Mouse (Mus musculus) kidney, embryonic 14.5 days (tissue): Measurements from ENCODE around the gene Mesp1. TPM values are rescaled to one million over a fixed set of nuclear protein-coding genes. Genes with fewer than 3 reads are reported as not detected.
"Not testable (repeated sequence)": the region's sequence is repeated elsewhere in the genome, so short reads cannot be mapped to it uniquely, and the experiment has no call there.

Source experiments
- ATAC-seq: fragments of 200-750 bp; cut with Nextera tagmentation; 2 replicates; pipeline ENCODE4 v1.8.0; 2017; ENCODE audit warnings: moderate number of reproducible peaks, mild to moderate bottlenecking, moderate TSS enrichment, moderate library complexity; ENCODE audit not compliant: low FRiP score, low TSS enrichment
- H3K27ac ChIP-seq: fragments of 300-500 bp; sonication (generic); 2 replicates; pipeline ENCODE4 v1.5.1; 2014; ENCODE audit warnings: low read depth, mild to moderate bottlenecking, low read length, moderate library complexity, mixed read lengths
- H3K27me3 ChIP-seq: fragments of 300-500 bp; sonication (generic); 2 replicates; pipeline ENCODE4 v1.6.1; 2014; ENCODE audit warnings: mild to moderate bottlenecking, low read length; ENCODE audit not compliant: control insufficient read depth, insufficient read depth
- H3K36me3 ChIP-seq: fragments of 300-500 bp; sonication (generic); 2 replicates; pipeline ENCODE4 v1.6.1; 2014; ENCODE audit warnings: low read length, mixed read lengths; ENCODE audit not compliant: control insufficient read depth, insufficient read depth
- H3K4me1 ChIP-seq: fragments of 300-500 bp; sonication (generic); 2 replicates; pipeline ENCODE4 v1.6.1; 2014; ENCODE audit warnings: low read length, mixed read lengths; ENCODE audit not compliant: control insufficient read depth, insufficient read depth
- H3K4me2 ChIP-seq: fragments of 300-500 bp; sonication (generic); replicated peaks from 2 replicates; pipeline ENCODE4 v1.6.1; 2014; ENCODE audit warnings: low read depth, mild to moderate bottlenecking, low read length
- H3K4me3 ChIP-seq: fragments of 300-500 bp; sonication (generic); 2 replicates; pipeline ENCODE4 v1.5.1; 2014; ENCODE audit warnings: mild to moderate bottlenecking, low read length
- H3K9ac ChIP-seq: fragments of 300-500 bp; sonication (generic); 2 replicates; pipeline ENCODE4 v1.6.1; 2014; ENCODE audit warnings: low read depth, mild to moderate bottlenecking, low read length, moderate library complexity
- H3K9me3 ChIP-seq: fragments of 300-500 bp; sonication (generic); 2 replicates; pipeline ENCODE4 v1.6.1; 2016; ENCODE audit warnings: low read length; ENCODE audit not compliant: control insufficient read depth
- WGBS: fragments of 180-500 bp; shearing (Covaris S2); extraction: QIAGEN DNeasy Blood & Tissue Kit; methylation state at CpG from one replicate; pipeline ENCODE4 v1.1.7; 2014; 5-methylcytosine and 5-hydroxymethylcytosine counted together
- polyA plus RNA-seq: library from polyadenylated mRNA; unstranded; fragments of >200 nt; fragmentation: Nextera tagmentation; extraction: Ambion mirVana; gene quantifications from 2 replicates; pipeline ENCODE4 v1.2.1, GENCODE M21; 2014

Mesp1 gene
- polyA plus RNA-seq, 1 experiment from 2014 or later: not detected

- H3K4me3 ChIP-seq: no peak overlapping the region
- no peaks in the 10 kb centered on the region for H3K9me3 ChIP-seq
- no peak for ATAC-seq
- no peaks in the 10 kb centered on the region; the same call in 1 of the 2 replicates for H3K27me3 ChIP-seq
- WGBS: 82% methylated on average over 4 of the region's 4 CpGs
- no peak overlapping the region for H3K27ac ChIP-seq
- no peak overlapping the region for H3K9ac ChIP-seq
- no peaks in the 10 kb centered on the region for H3K4me1 ChIP-seq
- no peaks in the 10 kb centered on the region for H3K36me3 ChIP-seq
- no peak overlapping the region for H3K4me2 ChIP-seq
Measured at GRCm38 (mm10) chr7:79800336-79800735, 6.7 kb upstream of the Mesp1 start.

DNA sequence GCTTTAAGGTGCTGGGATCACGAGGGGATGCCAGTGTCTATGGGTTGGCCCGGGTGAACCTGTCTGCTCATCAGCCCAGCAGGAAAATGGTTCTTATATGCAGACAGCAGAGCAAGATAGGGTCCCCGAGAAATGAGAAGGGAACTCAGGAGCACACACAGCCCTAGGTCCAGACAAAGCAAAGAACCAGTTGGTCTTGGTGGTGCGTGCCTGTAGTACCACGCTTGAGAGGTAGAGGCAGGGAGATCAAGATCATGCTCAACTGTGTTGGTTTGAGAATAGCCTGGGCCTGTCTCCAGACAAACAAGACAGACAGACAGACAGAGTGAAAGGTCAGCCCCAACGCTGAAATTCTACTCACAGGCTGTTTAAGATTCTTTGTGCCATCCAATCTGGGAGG, 5.9 kb upstream of the Mesp1 start:
- ATAC-seq: no peak
- no peaks in the 10 kb centered on the region for H3K9me3 ChIP-seq
- no peak overlapping the region for H3K9ac ChIP-seq
- no peaks in the 10 kb centered on the region for H3K36me3 ChIP-seq
- H3K27me3 ChIP-seq: peaks cover under 1% of the 10 kb centered on the region
- H3K4me2 ChIP-seq: no peak overlapping the region
- no peaks in the 10 kb centered on the region for H3K4me1 ChIP-seq
- no peak overlapping the region for H3K27ac ChIP-seq
- WGBS: 75% methylated on average over 6 of the region's 6 CpGs
- no peak overlapping the region for H3K4me3 ChIP-seq

- Histone ChIP-seq H3K4me1 (no peaks in the 10 kb centered on the region), H3K36me3 (no peaks in the 10 kb centered on the region), H3K4me2 (no peak overlapping the region), H3K9me3 (no peaks in the 10 kb centered on the region), H3K4me3 (no peak overlapping the region), H3K27ac (no peak overlapping the region), H3K27me3 (peaks cover 5% of the 10 kb centered on the region), H3K9ac (no peak overlapping the region)
- WGBS: 1% methylated on average over 8 of the region's 8 CpGs
- ATAC-seq: no peak
Measured at GRCm38 (mm10) chr7:79799048-79799447, 5.5 kb upstream of the Mesp1 start.

DNA sequence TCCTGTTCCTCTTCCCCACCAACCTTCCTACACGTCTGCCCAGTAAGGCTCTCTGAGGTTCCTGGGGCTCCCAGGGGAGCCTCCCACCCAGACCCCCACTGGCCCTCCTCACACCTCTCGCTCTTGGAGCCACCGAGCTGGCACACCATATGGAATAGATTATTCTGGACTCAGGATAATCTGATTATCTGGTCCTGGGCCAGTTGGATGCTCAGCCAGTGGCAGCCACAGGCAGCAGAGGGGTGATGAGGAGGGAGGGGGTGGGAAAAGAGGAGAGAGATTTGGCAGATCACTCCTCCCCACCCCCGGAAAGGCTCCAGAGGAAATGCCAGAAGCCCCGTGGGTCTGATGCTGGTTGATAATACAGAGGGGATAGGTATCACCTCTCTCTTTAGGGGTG, 5.0 kb upstream of the Mesp1 start:
- no peak overlapping the region for H3K9ac ChIP-seq
- 39% methylated on average over 5 of the region's 5 CpGs for WGBS
- H3K27me3 ChIP-seq: peaks cover 9% of the 10 kb centered on the region
- ATAC-seq: no peak
- no peaks in the 10 kb centered on the region for H3K9me3 ChIP-seq
- no peak overlapping the region for H3K27ac ChIP-seq
- H3K4me1 ChIP-seq: no peaks in the 10 kb centered on the region
- H3K36me3 ChIP-seq: no peaks in the 10 kb centered on the region
- no peak overlapping the region for H3K4me3 ChIP-seq
- no peak overlapping the region for H3K4me2 ChIP-seq

- no peaks in the 10 kb centered on the region for H3K36me3 ChIP-seq
- H3K9ac ChIP-seq: peak overlapping the region; percentile 58; the same call in 1 of the 2 replicates
- peaks cover 44% of the 10 kb centered on the region for H3K27me3 ChIP-seq
- peak overlapping the region; percentile 78 for H3K4me2 ChIP-seq
- no peaks in the 10 kb centered on the region for H3K9me3 ChIP-seq
- peak; percentile 45 for ATAC-seq
- no peak overlapping the region for H3K27ac ChIP-seq
- H3K4me1 ChIP-seq: peaks cover 14% of the 10 kb centered on the region
- 2% methylated on average over 80 of the region's 80 CpGs for WGBS
- H3K4me3 ChIP-seq: peak overlapping the region; percentile 46
Measured at GRCm38 (mm10) chr7:79792635-79793421, 760 bp downstream of the Mesp1 start.

DNA sequence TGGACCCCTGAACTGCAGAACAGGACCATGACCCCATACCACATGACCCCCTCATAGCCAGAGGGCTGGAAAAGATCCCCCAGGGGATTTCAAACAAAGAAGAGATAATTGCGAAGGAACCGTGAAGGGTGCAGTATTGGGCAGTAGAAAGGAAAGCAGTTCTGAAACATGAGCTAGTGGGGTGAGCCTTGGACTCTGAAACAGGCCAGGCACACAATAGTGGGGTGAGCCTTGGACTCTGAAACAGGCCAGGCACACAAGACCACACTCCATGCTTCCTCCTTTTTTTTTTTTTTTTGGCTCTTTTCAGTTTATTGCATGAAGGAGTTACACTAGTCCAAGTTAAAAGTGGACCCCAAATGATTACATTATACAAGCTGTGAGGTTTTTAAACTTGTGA, 3.8 kb downstream of the Mesp1 start:
- ATAC-seq, H3K36me3 ChIP-seq, H3K4me3 ChIP-seq, H3K9ac ChIP-seq, H3K4me2 ChIP-seq, H3K27ac ChIP-seq, H3K9me3 ChIP-seq: not testable (repeated sequence)
- Histone ChIP-seq H3K4me1 (peaks cover 19% of the 10 kb centered on the region), H3K27me3 (peaks cover 44% of the 10 kb centered on the region)
- 24% methylated on average over 2 of the region's 2 CpGs for WGBS

DNA sequence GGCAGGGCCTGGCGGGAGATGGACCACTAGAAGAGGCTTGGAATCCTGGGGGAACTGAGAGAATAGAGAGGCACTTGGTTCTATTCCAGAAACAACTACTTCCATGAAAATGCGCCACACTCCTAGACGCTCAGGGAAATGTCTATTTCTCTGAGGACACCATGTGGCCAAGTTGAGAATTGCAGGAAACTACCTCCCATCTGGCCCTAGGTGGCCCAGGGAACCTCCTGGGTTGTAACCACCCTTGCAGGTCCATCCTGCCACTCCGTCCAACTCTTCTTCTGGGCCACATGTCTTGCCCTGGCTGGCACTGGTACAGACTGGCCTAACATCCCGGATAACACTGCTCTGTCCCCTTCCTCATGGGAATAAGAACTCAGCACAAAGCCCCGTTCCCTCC, 7.3 kb downstream of the Mesp1 start:
- H3K4me2 ChIP-seq: no peak overlapping the region
- H3K27ac ChIP-seq: no peak overlapping the region
- H3K4me1 ChIP-seq: peaks cover 8% of the 10 kb centered on the region
- H3K9me3 ChIP-seq: no peaks in the 10 kb centered on the region
- peak; percentile 70 for ATAC-seq
- H3K36me3 ChIP-seq: no peaks in the 10 kb centered on the region
- H3K27me3 ChIP-seq: peaks cover 11% of the 10 kb centered on the region
- no peak overlapping the region for H3K4me3 ChIP-seq
- WGBS: 22% methylated on average over 6 of the region's 6 CpGs
- no peak overlapping the region for H3K9ac ChIP-seq

DNA sequence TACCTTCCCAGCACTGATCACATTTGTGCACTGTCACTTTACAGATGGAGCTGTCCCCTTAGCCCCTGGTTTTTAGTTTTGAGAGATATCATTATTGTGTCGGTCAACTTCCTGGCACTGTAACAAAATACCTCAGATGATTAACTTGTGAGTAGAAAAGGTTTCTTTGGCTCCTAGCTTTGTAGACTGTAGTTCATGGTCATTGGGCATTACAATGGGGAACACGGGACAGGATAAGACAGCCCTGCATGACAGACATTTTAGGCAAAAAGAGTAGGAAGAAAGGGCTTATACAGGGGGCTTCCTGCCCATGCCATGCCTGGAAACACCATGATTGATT, 11.1 kb downstream of the Mesp1 start:
- Histone ChIP-seq H3K9ac (no peak overlapping the region), H3K4me1 (peaks cover 9% of the 10 kb centered on the region), H3K4me3 (no peak overlapping the region), H3K4me2 (no peak overlapping the region), H3K27ac (no peak overlapping the region), H3K36me3 (no peaks in the 10 kb centered on the region), H3K27me3 (no peaks in the 10 kb centered on the region), H3K9me3 (no peaks in the 10 kb centered on the region)
- ATAC-seq: no peak
- 85% methylated on average over 2 of the region's 2 CpGs for WGBS

DNA sequence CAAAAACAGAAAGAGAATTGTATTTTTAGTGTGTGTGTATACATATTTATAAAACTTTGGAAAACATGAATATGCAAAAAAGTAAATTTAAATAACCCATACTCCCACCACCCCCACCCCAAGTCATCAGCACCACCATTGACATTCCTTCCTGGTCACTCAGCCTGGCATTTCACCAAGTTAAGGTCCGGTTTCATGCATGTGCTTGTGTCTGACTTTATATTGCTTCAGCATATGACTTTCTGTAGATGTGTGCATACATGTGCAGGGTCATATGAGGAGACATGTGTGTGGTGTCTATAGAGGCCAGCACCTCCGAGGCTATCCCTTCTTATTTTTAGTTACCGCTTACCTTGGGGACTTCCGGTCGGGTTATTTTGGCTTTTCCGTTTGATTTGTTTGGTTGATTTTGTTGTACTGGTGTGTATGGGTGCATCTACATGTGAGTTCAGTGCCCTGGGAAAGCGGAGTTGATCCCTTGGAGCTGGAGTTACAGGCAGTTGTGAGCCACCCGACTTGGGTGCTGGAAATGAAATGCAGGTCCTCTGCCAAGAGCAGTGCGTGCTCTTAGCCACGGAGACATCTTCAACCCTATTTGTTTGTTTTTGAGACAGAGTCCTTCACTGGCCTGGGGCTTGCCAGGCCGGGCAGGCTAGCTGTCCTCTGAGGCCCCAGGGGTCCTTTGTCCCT, 11.6 kb downstream of the Mesp1 start:
- no peak overlapping the region for H3K9ac ChIP-seq
- H3K4me1 ChIP-seq: peaks cover 9% of the 10 kb centered on the region
- H3K36me3 ChIP-seq: no peaks in the 10 kb centered on the region
- ATAC-seq: no peak
- WGBS: 82% methylated on average over 11 of the region's 11 CpGs
- no peak overlapping the region for H3K4me2 ChIP-seq
- H3K27ac ChIP-seq: no peak overlapping the region
- no peaks in the 10 kb centered on the region for H3K9me3 ChIP-seq
- no peak overlapping the region for H3K4me3 ChIP-seq
- no peaks in the 10 kb centered on the region for H3K27me3 ChIP-seq
